Mouse (Mus musculus) right cerebral cortex, postnatal 36 days (tissue): ENCODE results near the gene Safb.

ENCODE experiments used
- DNase-seq, 2 experiments: peaks; one replicate each; pipeline ENCODE4 v3.0.0; 2022; ENCODE audit warnings: low spot score in 2 of 2, mixed read lengths in 1 of 2

Safb gene

GRCm38 (mm10) chr17:56651801-56652200 lies 67.2 kb downstream of the Safb start:
- DNase-seq: no peak

- DNase-seq: no peak
Observed at GRCm38 (mm10) chr17:56654771-56655170, 70.1 kb downstream of the Safb start.

- no peak for DNase-seq
Observed at GRCm38 (mm10) chr17:56655311-56655710, 70.7 kb downstream of the Safb start.
